Mouse (Mus musculus) CH12.LX (cell line): ENCODE measurements around the gene Nbea. TPM values are rescaled to one million over a fixed set of nuclear protein-coding genes. Genes with fewer than 3 reads are reported as not detected.

Source experiments
- DNase-seq: peaks from one replicate; pipeline ENCODE4 v3.0.0-alpha.2; 2013; ENCODE audit errors: extremely low read depth
- H3K27ac ChIP-seq: 2 replicates; pipeline ENCODE4 v1.5.1; 2012; ENCODE audit warnings: low read depth, mild to moderate bottlenecking, control low read depth, moderate library complexity; ENCODE audit not compliant: insufficient read depth
- H3K27me3 ChIP-seq: replicated peaks from 2 replicates; pipeline ENCODE3; 2012; ENCODE audit warnings: inconsistent platforms
- H3K36me3 ChIP-seq, 2 experiments: replicated peaks in 1 of 2; 2 replicates each; pipeline versions ENCODE3 to v1.6.1; 2012; ENCODE audit warnings: inconsistent platforms in 1 of 2, low read length in 1 of 2, mild to moderate bottlenecking in 1 of 2, mixed read lengths in 1 of 2, moderate library complexity in 1 of 2; ENCODE audit not compliant: control insufficient read depth in 1 of 2, insufficient read depth in 1 of 2
- H3K4me1 ChIP-seq, 2 experiments: 2 replicates each; pipeline ENCODE4 v1.6.1; 2012; ENCODE audit warnings: inconsistent platforms in 1 of 2, moderate library complexity in 1 of 2; ENCODE audit not compliant: insufficient read depth in 2 of 2, control insufficient read depth in 1 of 2
- H3K4me2 ChIP-seq: 2 replicates; pipeline ENCODE4 v1.6.1; 2012; ENCODE audit warnings: low read depth, mild to moderate bottlenecking, control low read depth; ENCODE audit not compliant: poor library complexity, insufficient read depth, severe bottlenecking
- H3K4me3 ChIP-seq, 3 experiments: fragments of 150-350 bp in 1 of 3; sonication (generic) in 1 of 3; replicated peaks in 1 of 3; 2 replicates each; pipeline versions ENCODE3 to v1.5.1; 2011 to 2012; ENCODE audit warnings: low read depth in 2 of 3, low read length in 2 of 3, mild to moderate bottlenecking in 2 of 3, moderate library complexity in 2 of 3, control low read depth in 1 of 3, improper control_type of control experiment in 1 of 3, inconsistent platforms in 1 of 3, mixed read lengths in 1 of 3; ENCODE audit not compliant: poor library complexity in 1 of 3
- H3K79me2 ChIP-seq: replicated peaks from 2 replicates; pipeline ENCODE4 v1.6.1; 2012; ENCODE audit warnings: mild to moderate bottlenecking, moderate library complexity; ENCODE audit not compliant: control insufficient read depth, poor library complexity, insufficient read depth, severe bottlenecking; ENCODE audit errors: extremely low read depth
- H3K9ac ChIP-seq: 2 replicates; pipeline ENCODE4 v1.6.1; 2012; ENCODE audit warnings: low read depth, mild to moderate bottlenecking, control low read depth, moderate library complexity; ENCODE audit not compliant: insufficient read depth
- H3K9me3 ChIP-seq: replicated peaks from 2 replicates; pipeline ENCODE3; 2012; ENCODE audit warnings: low read length, inconsistent platforms, mixed read lengths
- BHLHE40 ChIP-seq: IDR thresholded peaks from 2 replicates; pipeline ENCODE4 v1.6.1; 2011; ENCODE audit warnings: mild to moderate bottlenecking, low read depth, low read length, improper control_type of control experiment
- CHD1 ChIP-seq: IDR thresholded peaks from 2 replicates; pipeline ENCODE4 v1.6.1; 2012; ENCODE audit warnings: low read depth, low read length, improper control_type of control experiment, inconsistent platforms
- CTCF ChIP-seq, 2 experiments: IDR thresholded peaks in 1 of 2; conservative IDR thresholded peaks in 1 of 2; 2 replicates each; pipeline ENCODE4 v1.5.1; 2011 to 2012; ENCODE audit warnings: low read depth in 2 of 2, low read length in 2 of 2, improper control_type of control experiment in 1 of 2, inconsistent platforms in 1 of 2, mild to moderate bottlenecking in 1 of 2, moderate library complexity in 1 of 2
- ELF1 ChIP-seq: IDR thresholded peaks from 2 replicates; pipeline ENCODE4 v1.6.1; 2014; ENCODE audit warnings: low read depth, mild to moderate bottlenecking, inconsistent platforms, low read length, improper control_type of control experiment
- GABPA ChIP-seq: IDR thresholded peaks from 2 replicates; pipeline ENCODE4 v1.6.1; 2012; ENCODE audit warnings: low read depth, low read length, improper control_type of control experiment, inconsistent platforms; ENCODE audit not compliant: insufficient replicate concordance
- HCFC1 ChIP-seq: IDR thresholded peaks from 2 replicates; pipeline ENCODE4 v1.6.1; 2012; ENCODE audit warnings: low read depth, mild to moderate bottlenecking, inconsistent platforms, low read length, improper control_type of control experiment
- IRF4 ChIP-seq: IDR thresholded peaks from 2 replicates; pipeline ENCODE4 v1.6.1; 2014; ENCODE audit warnings: low read depth, mild to moderate bottlenecking, inconsistent platforms, low read length, improper control_type of control experiment
- JUN ChIP-seq: IDR thresholded peaks from 2 replicates; pipeline ENCODE4 v1.6.1; 2011; ENCODE audit warnings: low read depth, mild to moderate bottlenecking, low read length, improper control_type of control experiment, moderate library complexity; ENCODE audit not compliant: insufficient read depth
- KAT2A ChIP-seq: IDR thresholded peaks from 2 replicates; pipeline ENCODE4 v1.6.1; 2012; ENCODE audit warnings: low read length, improper control_type of control experiment, inconsistent platforms; ENCODE audit not compliant: insufficient replicate concordance
- PAX5 ChIP-seq: IDR thresholded peaks from 2 replicates; pipeline ENCODE4 v1.6.1; 2012; ENCODE audit warnings: low read length, inconsistent platforms, mixed read lengths
- POLR2A ChIP-seq: IDR thresholded peaks from 2 replicates; pipeline ENCODE4 v1.6.1; 2011; ENCODE audit warnings: low read depth, mild to moderate bottlenecking, improper control_type of control experiment, low read length
- POLR2AphosphoS2 ChIP-seq: IDR thresholded peaks from 2 replicates; pipeline ENCODE4 v1.6.1; 2011; ENCODE audit warnings: low read depth, low read length, improper control_type of control experiment
- RAD21 ChIP-seq: IDR thresholded peaks from 2 replicates; pipeline ENCODE4 v1.6.1; 2011; ENCODE audit warnings: low read depth, mild to moderate bottlenecking, low read length, improper control_type of control experiment, moderate library complexity
- RCOR1 ChIP-seq: conservative IDR thresholded peaks from 2 replicates; pipeline ENCODE4 v1.6.1; 2012; ENCODE audit warnings: low read depth, mild to moderate bottlenecking, inconsistent platforms, low read length, improper control_type of control experiment
- SIN3A ChIP-seq: IDR thresholded peaks from 2 replicates; pipeline ENCODE4 v1.6.1; 2012; ENCODE audit warnings: low read length, improper control_type of control experiment, inconsistent platforms
- TCF12 ChIP-seq: IDR thresholded peaks from 2 replicates; pipeline ENCODE4 v1.6.1; 2014; ENCODE audit warnings: low read depth, mild to moderate bottlenecking, inconsistent platforms, low read length, improper control_type of control experiment
- UBTF ChIP-seq: IDR thresholded peaks from 2 replicates; pipeline ENCODE4 v1.6.1; 2012; ENCODE audit warnings: low read depth, mild to moderate bottlenecking, inconsistent platforms, low read length, improper control_type of control experiment, moderate library complexity
- USF1 ChIP-seq: IDR thresholded peaks from 2 replicates; pipeline ENCODE4 v1.6.1; 2014; ENCODE audit warnings: low read depth, mild to moderate bottlenecking, inconsistent platforms, low read length, improper control_type of control experiment
- USF2 ChIP-seq: conservative IDR thresholded peaks from 2 replicates; pipeline ENCODE4 v1.6.1; 2011; ENCODE audit warnings: low read depth, low read length, improper control_type of control experiment
- ZKSCAN1 ChIP-seq: IDR thresholded peaks from 2 replicates; pipeline ENCODE4 v1.6.1; 2012; ENCODE audit warnings: low read depth, inconsistent platforms, low read length, improper control_type of control experiment, borderline replicate concordance
- ZMIZ1 ChIP-seq: IDR thresholded peaks from 2 replicates; pipeline ENCODE4 v1.6.1; 2012; ENCODE audit warnings: low read depth, mild to moderate bottlenecking, inconsistent platforms, low read length, improper control_type of control experiment
- ZNF384 ChIP-seq: IDR thresholded peaks from 2 replicates; pipeline ENCODE4 v1.6.1; 2012; ENCODE audit warnings: low read depth, low read length, improper control_type of control experiment, inconsistent platforms
- dilution Hi-C: fragments of 300-500 bp; cut with MboI; formaldehyde crosslinking; loops from 2 replicates; pipeline ENCODE4 v1.14.3; 2020; ENCODE audit warnings: low sequenced_read_pairs; ENCODE audit not compliant: extremely low pct_unique_long_range_greater_than_20kb, extremely low pct_ligation_motif_present
- in situ Hi-C: fragments of 300-500 bp; cut with MboI; formaldehyde crosslinking; loops from 3 replicates; pipeline ENCODE4 v1.14.3; 2019; ENCODE audit warnings: low sequenced_read_pairs, low pct_ligation_motif_present, low pct_unique_long_range_greater_than_20kb, mixed read lengths
- polyA plus RNA-seq: library from polyadenylated mRNA; unstranded; fragments of >175 nt; gene quantifications from 2 replicates; pipeline ENCODE4 v1.2.1, GENCODE M21; 2012; ENCODE audit warnings: low read depth; ENCODE audit not compliant: insufficient read length
- total RNA-seq, 2 experiments: library from RNA; depleted of rRNA; stranded (reverse); fragments of 300-350 nt in 1 of 2; fragments of >200 nt in 1 of 2; gene quantifications; 2 replicates each; pipeline ENCODE4 v1.2.3; 2012 to 2014

Nbea gene
- total and polyA plus RNA-seq, 3 experiments: 0.04 TPM; not detected in 2

GRCm38 (mm10) chr3:55693073-55693472 lies 490.4 kb downstream of the Nbea start:
- Histone ChIP-seq H3K36me3 (no peaks in the 10 kb centered on the region), H3K27me3 (no peaks in the 10 kb centered on the region), H3K4me3 (no peak overlapping the region), H3K9ac (no peak overlapping the region), H3K9me3 (peaks cover 67% of the 10 kb centered on the region), H3K79me2 (no peaks in the 10 kb centered on the region), H3K27ac (no peak overlapping the region), H3K4me1 (no peaks in the 10 kb centered on the region), H3K4me2 (no peak overlapping the region)
- TF ChIP-seq ZNF384: no peak
- no peak for TF ChIP-seq BHLHE40
- TF ChIP-seq GABPA: no peak
- TF ChIP-seq UBTF: no peak
- no peak for TF ChIP-seq KAT2A
- TF ChIP-seq ELF1: no peak
- no peak for TF ChIP-seq TCF12
- no peak for TF ChIP-seq RCOR1
- TF ChIP-seq POLR2A: no peak
- TF ChIP-seq HCFC1: no peak
- TF ChIP-seq JUN: no peak
- no peak for TF ChIP-seq PAX5
- TF ChIP-seq POLR2AphosphoS2: no peak
- no peak for TF ChIP-seq CHD1
- no peak for TF ChIP-seq ZKSCAN1
- no peak for DNase-seq
- in situ Hi-C loops: no loop called here
- dilution Hi-C loops: no loop called here

DNA sequence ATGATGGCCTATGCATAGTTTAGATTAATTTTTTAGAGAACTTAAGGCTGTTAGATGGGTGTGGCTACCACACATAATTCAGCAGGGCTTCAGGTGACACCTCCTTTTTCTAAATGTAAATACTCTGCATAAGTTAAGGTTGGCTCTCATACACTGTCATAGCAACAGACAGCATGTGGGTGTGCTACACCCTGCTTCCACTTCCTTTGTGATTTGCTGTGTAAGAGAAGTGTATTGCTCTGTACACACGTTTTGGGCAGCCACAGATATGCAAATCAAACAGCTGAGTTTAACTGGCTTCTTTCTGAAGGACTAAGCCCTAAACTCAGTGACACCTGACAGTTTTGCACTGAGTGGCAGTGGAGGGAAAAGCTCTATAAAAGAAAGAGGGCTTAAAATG lies 495.4 kb downstream of the Nbea start:
- Histone ChIP-seq H3K27ac (no peak overlapping the region), H3K9me3 (peaks cover 63% of the 10 kb centered on the region), H3K79me2 (no peaks in the 10 kb centered on the region), H3K9ac (no peak overlapping the region), H3K4me2 (no peak overlapping the region), H3K27me3 (no peaks in the 10 kb centered on the region), H3K36me3 (no peaks in the 10 kb centered on the region), H3K4me3 (no peak overlapping the region), H3K4me1 (no peaks in the 10 kb centered on the region)
- in situ Hi-C loops: no loop called here
- TF ChIP-seq RCOR1 (no peak), CTCF (conservative IDR thresholded peaks at IDR 0.05 in 1 of 2, IDR thresholded peaks at IDR 0.05 in 1 of 2; ENCODE audit: low read depth in 2 of 2, low read length in 2 of 2) (no peak), ZMIZ1 (no peak), ELF1 (no peak), ZKSCAN1 (no peak), ZNF384 (no peak), SIN3A (no peak), UBTF (no peak), IRF4 (no peak), USF1 (no peak), RAD21 (no peak), USF2 (no peak)
- dilution Hi-C loops: no loop called here
- no peak for DNase-seq
